Mouse (Mus musculus): ENCODE results near the gene Lhb. TPM values are rescaled to one million over a fixed set of nuclear protein-coding genes. Genes with fewer than 3 reads are reported as not detected.

The Lhb gene
- total RNA-seq, 2 experiments from 2014 or later: not detected

GRCm38 (mm10) chr7:45413113-45413863 is 7.3 kb upstream of the Lhb start, which contains the start of gene Ntf5:
Gene Ntf5, plus strand, starts transcription at chr7:45413695.
- no peak for DNase-seq (ENCODE audit: low spot score in 2 of 2)

- no peak for DNase-seq (ENCODE audit: low spot score in 2 of 2)
Observed at GRCm38 (mm10) chr7:45413864-45414739, 6.5 kb upstream of the Lhb start.

GRCm38 (mm10) chr7:45414740-45415224 is 5.8 kb upstream of the Lhb start:
- no peak for DNase-seq (ENCODE audit: low spot score in 2 of 2)

- peak; percentile 38 to 67 for DNase-seq (ENCODE audit: low spot score in 2 of 2)
Observed at GRCm38 (mm10) chr7:45415636-45416035, 5.0 kb upstream of the Lhb start.

GRCm38 (mm10) chr7:45417962-45418492 is 2.6 kb upstream of the Lhb start:
- no peak for DNase-seq (ENCODE audit: low spot score in 2 of 2)

- no peak for DNase-seq (ENCODE audit: low spot score in 2 of 2)
Observed at GRCm38 (mm10) chr7:45419859-45420614, 583 bp upstream of the Lhb start.

GRCm38 (mm10) chr7:45421194-45421593 is 574 bp downstream of the Lhb start:
- DNase-seq (ENCODE audit: low spot score in 2 of 2): no peak

- DNase-seq (ENCODE audit: low spot score in 2 of 2): no peak
Observed at GRCm38 (mm10) chr7:45426556-45426955, 5.9 kb downstream of the Lhb start.

GRCm38 (mm10) chr7:45433835-45434202 is 13.2 kb downstream of the Lhb start:
- DNase-seq (ENCODE audit: low spot score in 2 of 2): no peak

- DNase-seq (ENCODE audit: low spot score in 2 of 2): peak; percentile 100
Observed at GRCm38 (mm10) chr7:45434203-45435015, 13.8 kb downstream of the Lhb start, which contains the start of gene Gys1. Gene Gys1, plus strand, starts transcription at chr7:45434844.

- no peak for DNase-seq (ENCODE audit: low spot score in 2 of 2)
Observed at GRCm38 (mm10) chr7:45435038-45435437, 14.4 kb downstream of the Lhb start.

GRCm38 (mm10) chr7:45436444-45436843 is 15.8 kb downstream of the Lhb start:
- DNase-seq (ENCODE audit: low spot score in 2 of 2): no peak

- DNase-seq (ENCODE audit: low spot score in 2 of 2): no peak
Observed at GRCm38 (mm10) chr7:45437046-45437445, 16.4 kb downstream of the Lhb start.

- no peak for DNase-seq (ENCODE audit: low spot score in 2 of 2)
Observed at GRCm38 (mm10) chr7:45437521-45438276, 17.1 kb downstream of the Lhb start, which contains the start of gene Ruvbl2. Gene Ruvbl2, minus strand, starts transcription at chr7:45438096.

GRCm38 (mm10) chr7:45443526-45444420 is 23.2 kb downstream of the Lhb start:
- DNase-seq (ENCODE audit: low spot score in 2 of 2): no peak

GRCm38 (mm10) chr7:45446589-45446988 is 26.0 kb downstream of the Lhb start:
- no peak for DNase-seq (ENCODE audit: low spot score in 2 of 2)

- no peak for DNase-seq (ENCODE audit: low spot score in 2 of 2)
Observed at GRCm38 (mm10) chr7:45447325-45447990, 26.8 kb downstream of the Lhb start.

- no peak for DNase-seq (ENCODE audit: low spot score in 2 of 2)
Observed at GRCm38 (mm10) chr7:45449974-45450373, 29.4 kb downstream of the Lhb start.

Data from left cerebral cortex, adult 18-20 months (tissue).